Mouse (Mus musculus): ENCODE measurements around the gene Hps4. TPM values are rescaled to one million over a fixed set of nuclear protein-coding genes. Genes with fewer than 3 reads are reported as not detected.

Gene Hps4
- polyA plus RNA-seq, 1 experiment from 2014 or later, result 40.0 TPM

DNA sequence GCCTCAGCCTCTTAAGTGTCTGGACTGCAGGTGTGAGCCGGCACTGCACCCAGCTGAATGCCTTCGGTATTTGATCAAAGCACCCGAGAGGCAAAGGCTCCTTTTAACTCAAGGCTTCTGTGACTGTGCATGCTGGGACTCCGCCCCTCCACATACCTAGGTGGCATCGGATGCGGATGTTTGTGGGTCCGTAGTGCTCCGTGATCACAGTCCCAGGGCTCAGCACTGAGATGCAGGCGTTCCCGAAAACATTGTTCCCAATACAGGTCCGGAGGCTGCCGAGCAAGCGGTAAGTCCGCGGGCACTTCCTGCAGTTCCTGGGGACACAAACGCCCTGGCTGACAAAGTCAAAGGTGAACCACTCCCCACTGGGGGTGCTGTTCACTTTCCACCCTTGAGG is 48.1 kb downstream of the Hps4 start:
- Histone ChIP-seq H3K27ac (no peak overlapping the region), H3K36me3 (peaks cover 33% of the 10 kb centered on the region), H3K27me3 (peaks cover 35% of the 10 kb centered on the region), H3K4me3 (no peak overlapping the region), H3K9ac (no peak overlapping the region), H3K4me2 (replicated peaks) (no peak overlapping the region), H3K9me3 (no peaks in the 10 kb centered on the region), H3K4me1 (peaks cover 20% of the 10 kb centered on the region)
- ATAC-seq (ENCODE audit: insufficient number of reproducible peaks, insufficient read depth, low FRiP score, low TSS enrichment), result no peak
- WGBS, result 59% methylated on average over 16 of the region's 16 CpGs

DNA sequence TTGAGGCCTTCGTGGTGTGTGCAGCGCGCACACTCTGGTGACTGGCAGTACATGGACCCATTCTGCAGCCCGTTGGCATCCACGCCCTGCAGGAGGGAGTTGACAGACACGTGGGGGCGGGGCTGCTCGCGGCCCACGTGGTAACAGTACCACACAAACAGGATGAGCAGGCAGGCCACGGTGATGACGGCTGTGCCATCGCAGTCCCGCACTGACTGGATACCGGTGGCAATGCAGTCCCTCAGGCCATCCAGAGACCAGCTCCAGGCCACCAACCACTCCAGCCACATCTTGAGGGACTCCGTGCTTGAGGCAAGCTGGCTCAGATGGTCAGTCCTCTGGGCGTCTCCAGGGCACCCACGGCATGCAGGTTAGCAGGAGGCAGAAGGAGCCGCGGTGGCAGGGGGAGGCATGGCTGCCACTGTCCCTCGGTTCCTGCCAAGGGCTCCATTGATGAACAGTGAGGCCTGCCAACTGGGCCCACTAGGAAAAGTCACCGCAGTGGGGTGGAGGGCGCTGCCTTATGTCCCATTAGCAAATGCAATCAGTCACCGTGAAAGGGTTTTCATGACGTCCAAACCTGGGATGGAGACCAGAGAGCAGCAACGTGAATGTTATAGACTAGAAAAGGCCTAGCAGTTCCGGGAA is 48.9 kb downstream of the Hps4 start:
- ATAC-seq (ENCODE audit: insufficient number of reproducible peaks, insufficient read depth, low FRiP score, low TSS enrichment), result no peak
- H3K4me2 ChIP-seq (replicated peaks), result no peak overlapping the region
- H3K36me3 ChIP-seq, result peaks cover 25% of the 10 kb centered on the region
- H3K9me3 ChIP-seq, result no peaks in the 10 kb centered on the region
- H3K27me3 ChIP-seq, result peaks cover 35% of the 10 kb centered on the region
- H3K4me1 ChIP-seq, result peaks cover 20% of the 10 kb centered on the region
- H3K4me3 ChIP-seq, result no peak overlapping the region
- 66% methylated on average over 27 of the region's 27 CpGs for WGBS
- H3K27ac ChIP-seq, result no peak overlapping the region
- no peak overlapping the region for H3K9ac ChIP-seq

- Histone ChIP-seq H3K4me3 (peak overlapping the region; percentile 56), H3K9ac (peak overlapping the region; percentile 69), H3K4me2 (replicated peaks) (peak overlapping the region; percentile 87), H3K4me1 (peaks cover 20% of the 10 kb centered on the region), H3K36me3 (peaks cover 19% of the 10 kb centered on the region), H3K27ac (no peak overlapping the region), H3K9me3 (no peaks in the 10 kb centered on the region), H3K27me3 (peaks cover 41% of the 10 kb centered on the region)
- ATAC-seq (ENCODE audit: insufficient number of reproducible peaks, insufficient read depth, low FRiP score, low TSS enrichment), result no peak; the same call in 1 of the 2 replicates
- WGBS, result 8% methylated on average over 18 of the region's 18 CpGs
Measured at GRCm38 (mm10) chr5:112393741-112394414, 51.0 kb downstream of the Hps4 start.

DNA sequence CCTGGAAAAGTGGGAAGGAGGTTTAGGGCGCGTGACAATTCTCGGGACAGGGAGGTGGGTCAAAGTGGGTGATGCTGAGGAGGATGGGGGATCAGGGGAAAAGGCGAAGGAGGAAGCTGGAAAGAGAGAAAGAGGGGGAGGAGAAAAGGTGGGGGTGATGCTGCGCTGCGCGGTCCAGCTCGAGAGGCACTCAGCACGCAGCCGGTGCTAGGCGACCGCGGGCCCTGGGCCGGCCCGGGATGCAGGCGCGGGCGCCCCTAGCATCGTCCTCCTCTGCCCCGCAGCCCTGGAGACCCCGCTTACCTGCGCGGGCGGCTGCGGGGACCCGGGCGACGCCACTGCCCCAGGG is 51.5 kb downstream of the Hps4 start:
- ATAC-seq (ENCODE audit: insufficient number of reproducible peaks, insufficient read depth, low FRiP score, low TSS enrichment), result peak; percentile 85
- 1% methylated on average over 27 of the region's 28 CpGs for WGBS
- Histone ChIP-seq H3K4me1 (peaks cover 20% of the 10 kb centered on the region), H3K36me3 (peaks cover 15% of the 10 kb centered on the region), H3K9me3 (no peaks in the 10 kb centered on the region), H3K4me2 (replicated peaks) (peak overlapping the region; percentile 87), H3K27me3 (peaks cover 41% of the 10 kb centered on the region), H3K9ac (peak overlapping the region; percentile 69), H3K4me3 (peak overlapping the region; percentile 56), H3K27ac (peak overlapping the region; percentile 69; the same call in 1 of the 2 replicates)

GRCm38 (mm10) chr5:112394779-112395443 is 52.0 kb downstream of the Hps4 start, which contains the start of gene Asphd2:
Gene Asphd2, minus strand, starts transcription at chr5:112394866.
- Histone ChIP-seq H3K36me3 (peaks cover 15% of the 10 kb centered on the region), H3K9ac (peak within 1 kb of the TSS; percentile 69), H3K4me2 (replicated peaks) (peak within 1 kb of the TSS; percentile 87), H3K4me3 (peak within 1 kb of the TSS; percentile 56), H3K27me3 (peaks cover 41% of the 10 kb centered on the region), H3K4me1 (peaks cover 20% of the 10 kb centered on the region), H3K9me3 (no peaks in the 10 kb centered on the region), H3K27ac (peak within 1 kb of the TSS; percentile 69)
- ATAC-seq (ENCODE audit: insufficient number of reproducible peaks, insufficient read depth, low FRiP score, low TSS enrichment), result peak; percentile 83
- WGBS, result 2% methylated on average over 37 of the region's 67 CpGs

DNA sequence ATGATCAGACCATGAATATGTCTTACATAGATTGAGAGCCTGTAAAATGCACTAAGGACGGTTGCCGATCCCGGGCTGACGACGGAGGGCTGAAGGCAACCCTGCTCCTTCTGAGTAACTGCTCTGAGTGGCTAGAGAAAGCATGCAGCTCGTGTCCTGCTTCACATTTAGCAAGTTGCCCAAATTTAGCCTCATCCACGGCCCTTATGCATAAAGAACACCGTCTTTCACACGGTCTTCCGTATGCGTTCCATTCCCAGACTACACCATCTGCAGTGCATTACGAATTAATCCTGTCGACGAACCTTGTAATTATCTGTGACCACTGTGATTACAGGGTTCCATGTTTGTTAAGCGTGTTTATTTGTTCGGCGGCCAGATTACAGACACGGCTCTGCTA is 53.2 kb downstream of the Hps4 start:
- H3K27ac ChIP-seq, result peak overlapping the region; percentile 69
- no peaks in the 10 kb centered on the region for H3K9me3 ChIP-seq
- 42% methylated on average over 18 of the region's 18 CpGs for WGBS
- H3K4me1 ChIP-seq, result peaks cover 20% of the 10 kb centered on the region
- peaks cover 38% of the 10 kb centered on the region for H3K27me3 ChIP-seq
- H3K4me2 ChIP-seq (replicated peaks), result peak overlapping the region; percentile 87; the same call in 1 of the 2 replicates
- H3K9ac ChIP-seq, result no peak overlapping the region
- ATAC-seq (ENCODE audit: insufficient number of reproducible peaks, insufficient read depth, low FRiP score, low TSS enrichment), result no peak
- H3K36me3 ChIP-seq, result peaks cover 10% of the 10 kb centered on the region
- no peak overlapping the region for H3K4me3 ChIP-seq

GRCm38 (mm10) chr5:112399284-112399683 is 56.4 kb downstream of the Hps4 start:
- WGBS, result 55% methylated on average over 10 of the region's 10 CpGs
- no peak overlapping the region for H3K27ac ChIP-seq

DNA sequence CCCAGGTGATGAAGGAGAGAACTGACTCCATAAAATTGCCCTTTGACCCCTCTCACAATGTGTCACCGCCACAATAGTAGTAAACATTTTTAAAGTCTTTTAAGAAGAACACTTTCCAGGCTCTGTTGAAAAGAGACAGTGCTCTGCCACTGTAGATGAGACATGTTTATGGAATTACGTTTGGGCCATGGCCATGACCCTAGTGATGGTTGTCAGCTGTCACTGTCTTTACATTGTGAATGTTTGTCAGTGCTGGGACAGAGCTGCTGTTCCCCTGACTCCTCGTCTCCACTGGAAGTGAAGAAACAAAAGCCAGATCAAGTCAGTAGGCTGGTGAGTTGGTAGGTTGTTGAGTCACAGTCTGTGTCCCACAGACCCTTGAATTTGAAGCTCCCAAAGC is 59.6 kb downstream of the Hps4 start:
- H3K27ac ChIP-seq, result no peak overlapping the region
- ATAC-seq (ENCODE audit: insufficient number of reproducible peaks, insufficient read depth, low FRiP score, low TSS enrichment), result no peak
- no peak overlapping the region for H3K4me2 ChIP-seq (replicated peaks)
- no peaks in the 10 kb centered on the region for H3K4me1 ChIP-seq
- H3K9me3 ChIP-seq, result no peaks in the 10 kb centered on the region
- no peak overlapping the region for H3K4me3 ChIP-seq
- H3K36me3 ChIP-seq, result no peaks in the 10 kb centered on the region
- 0 out of 2 replicates have a peak, but pooled peaks cover 6% of the 10 kb centered on the region for H3K27me3 ChIP-seq
- no peak overlapping the region for H3K9ac ChIP-seq
- 68% methylated on average over 3 of the region's 3 CpGs for WGBS

More at GRCm38 (mm10) chr5:112399284-112399683, 56.4 kb downstream of the Hps4 start:
- H3K4me2 ChIP-seq (replicated peaks), result no peak overlapping the region
- H3K36me3 ChIP-seq, result no peaks in the 10 kb centered on the region
- no peak for ATAC-seq (ENCODE audit: insufficient number of reproducible peaks, insufficient read depth, low FRiP score, low TSS enrichment)
- no peak overlapping the region for H3K9ac ChIP-seq
- H3K9me3 ChIP-seq, result no peaks in the 10 kb centered on the region
- peaks cover 11% of the 10 kb centered on the region for H3K4me1 ChIP-seq
- 0 out of 2 replicates have a peak, but pooled peaks cover 6% of the 10 kb centered on the region for H3K27me3 ChIP-seq
- H3K4me3 ChIP-seq, result no peak overlapping the region

DNA sequence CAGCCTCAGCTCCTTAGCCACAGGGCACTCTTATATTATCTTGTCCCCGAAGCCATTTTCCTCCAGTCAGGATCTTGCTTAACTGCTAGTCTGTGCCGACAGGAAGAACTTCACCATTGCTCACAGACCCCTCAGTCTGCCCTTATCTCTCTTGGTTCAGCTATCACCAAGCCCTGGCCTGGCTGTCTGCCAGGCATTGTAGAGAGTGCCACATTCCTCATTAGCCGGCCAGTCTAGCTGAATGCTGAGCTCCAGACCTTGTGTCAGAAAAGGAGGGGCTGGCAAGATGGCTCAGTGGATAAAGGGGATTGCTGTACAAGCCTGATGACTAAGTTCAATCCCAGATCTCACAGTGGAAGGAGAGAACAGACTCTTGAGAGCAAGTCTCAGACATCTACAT is 63.1 kb downstream of the Hps4 start:
- no peak overlapping the region for H3K4me3 ChIP-seq
- H3K4me1 ChIP-seq, result peaks cover 5% of the 10 kb centered on the region
- H3K4me2 ChIP-seq (replicated peaks), result no peak overlapping the region
- 71% methylated on average over 3 of the region's 3 CpGs for WGBS
- no peaks in the 10 kb centered on the region for H3K9me3 ChIP-seq
- ATAC-seq (ENCODE audit: insufficient number of reproducible peaks, insufficient read depth, low FRiP score, low TSS enrichment), result no peak
- peaks cover 3% of the 10 kb centered on the region; the same call in 1 of the 2 replicates for H3K27me3 ChIP-seq
- H3K27ac ChIP-seq, result no peak overlapping the region
- H3K9ac ChIP-seq, result no peak overlapping the region
- H3K36me3 ChIP-seq, result no peaks in the 10 kb centered on the region

DNA sequence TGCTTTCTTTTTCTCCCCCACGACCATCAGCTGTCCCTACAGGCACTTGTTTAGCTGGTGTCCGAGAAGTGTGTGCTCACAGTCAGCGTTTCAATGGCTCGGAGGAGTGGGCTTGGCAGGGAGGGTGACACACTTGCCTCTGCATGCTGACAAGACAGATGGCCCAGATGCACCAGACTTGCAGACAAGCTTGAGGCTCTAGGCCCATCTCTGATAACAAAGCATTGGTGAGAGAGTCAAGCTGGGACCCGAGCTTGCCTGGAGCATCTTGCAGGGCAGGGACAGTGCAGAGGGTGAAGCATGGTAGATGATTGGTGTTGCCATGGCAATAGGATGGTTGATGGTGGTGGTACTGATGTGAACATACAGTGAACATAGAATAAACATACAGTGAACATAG is 66.4 kb downstream of the Hps4 start:
- Histone ChIP-seq H3K27ac (no peak overlapping the region), H3K4me3 (no peak overlapping the region), H3K4me2 (replicated peaks) (no peak overlapping the region), H3K27me3 (peaks cover 3% of the 10 kb centered on the region; the same call in 1 of the 2 replicates), H3K9me3 (no peaks in the 10 kb centered on the region), H3K36me3 (no peaks in the 10 kb centered on the region), H3K4me1 (peaks cover 18% of the 10 kb centered on the region), H3K9ac (no peak overlapping the region)
- WGBS, result 73% methylated on average over 5 of the region's 5 CpGs
- ATAC-seq (ENCODE audit: insufficient number of reproducible peaks, insufficient read depth, low FRiP score, low TSS enrichment), result no peak

DNA sequence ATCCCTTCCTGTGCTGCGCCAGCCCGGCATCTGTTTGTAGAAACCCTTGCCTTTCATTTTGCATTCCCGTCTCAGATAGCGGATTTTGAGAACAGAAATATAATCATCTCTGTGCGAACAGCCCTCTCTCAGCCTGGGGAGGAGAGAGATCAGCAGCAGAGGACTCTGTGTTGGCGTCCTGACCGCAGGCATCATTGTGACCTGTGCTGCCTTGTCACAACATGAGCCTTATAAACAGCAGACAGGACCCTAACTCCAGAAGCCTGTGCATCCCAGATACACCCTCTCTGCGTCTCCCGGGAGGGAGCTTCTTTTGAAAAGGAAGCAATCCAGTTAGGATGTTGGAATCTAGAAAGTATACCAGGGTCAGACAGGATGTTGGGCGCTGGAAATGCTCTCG is 68.2 kb downstream of the Hps4 start:
- H3K27ac ChIP-seq, result peak overlapping the region; percentile 63; the same call in 1 of the 2 replicates

More for the DNA sequence above, 68.2 kb downstream of the Hps4 start:
- no peaks in the 10 kb centered on the region for H3K36me3 ChIP-seq
- no peak overlapping the region for H3K9ac ChIP-seq
- H3K4me3 ChIP-seq, result no peak overlapping the region
- peak overlapping the region; percentile 33 for H3K4me2 ChIP-seq (replicated peaks)
- 25% methylated on average over 11 of the region's 11 CpGs for WGBS
- H3K4me1 ChIP-seq, result peaks cover 22% of the 10 kb centered on the region
- no peaks in the 10 kb centered on the region for H3K9me3 ChIP-seq
- H3K27me3 ChIP-seq, result peaks cover 3% of the 10 kb centered on the region; the same call in 1 of the 2 replicates
- no peak for ATAC-seq (ENCODE audit: insufficient number of reproducible peaks, insufficient read depth, low FRiP score, low TSS enrichment)

Measured in embryonic facial prominence, embryonic 12.5 days (tissue).